Mouse (Mus musculus): ENCODE data around the gene Nusap1.
"Not testable (repeated sequence)": the region's sequence is repeated elsewhere in the genome, so short reads cannot be mapped to it uniquely, and the experiment has no call there.

DNA sequence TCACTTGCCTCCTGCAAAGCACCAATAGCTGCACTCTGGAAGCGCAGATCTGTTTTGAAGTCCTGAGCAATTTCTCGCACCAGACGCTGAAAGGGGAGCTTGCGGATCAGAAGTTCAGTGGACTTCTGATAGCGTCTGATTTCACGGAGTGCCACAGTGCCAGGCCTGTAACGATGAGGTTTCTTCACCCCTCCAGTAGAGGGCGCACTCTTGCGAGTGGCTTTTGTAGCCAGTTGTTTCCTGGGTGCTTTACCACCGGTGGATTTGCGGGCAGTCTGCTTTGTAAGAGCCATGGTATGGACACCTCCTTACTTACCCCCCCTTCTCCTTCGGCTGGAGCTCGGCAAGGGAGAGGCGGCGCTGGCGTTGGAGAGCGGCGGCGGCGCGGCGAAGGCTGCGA, 47.6 kb downstream of the Nusap1 start:
- not testable (repeated sequence) for TF ChIP-seq POLR2A (IDR thresholded peaks at IDR 0.05; ENCODE audit: insufficient read length, low read depth); TCF12 (IDR thresholded peaks at IDR 0.05; ENCODE audit: insufficient read depth, poor library complexity, severe bottlenecking); POLR2AphosphoS2 (IDR thresholded peaks at IDR 0.05; ENCODE audit: insufficient read length, low read depth); E2F4 (IDR thresholded peaks at IDR 0.05; ENCODE audit: insufficient read depth); USF1 (IDR thresholded peaks at IDR 0.05; ENCODE audit: low read depth); MYOG (IDR thresholded peaks at IDR 0.05; ENCODE audit: control insufficient read depth in 1 of 3, insufficient read depth in 1 of 3, insufficient read length in 2 of 3, low read depth in 2 of 3); TCF3 (IDR thresholded peaks at IDR 0.05; ENCODE audit: insufficient read length, low read depth); CEBPB (IDR thresholded peaks at IDR 0.05; ENCODE audit: insufficient read depth, poor library complexity, severe bottlenecking); MAX (IDR thresholded peaks at IDR 0.05; ENCODE audit: low read depth); MYOD1 (IDR thresholded peaks at IDR 0.05; ENCODE audit: control insufficient read depth in 1 of 3, insufficient read length in 2 of 3, low read depth in 2 of 3); SRF (IDR thresholded peaks at IDR 0.05; ENCODE audit: control insufficient read depth, insufficient read length, low read depth)

Measured in myocyte (in vitro differentiated cells).